Mouse (Mus musculus): ENCODE data around the gene Olfr148. TPM values are rescaled to one million over a fixed set of nuclear protein-coding genes. Genes with fewer than 3 reads are reported as not detected.

Gene Olfr148
- polyA plus RNA-seq, 1 experiment from 2014 or later, result not detected

GRCm38 (mm10) chr9:39647382-39647781, 36.9 kb downstream of the Olfr148 start:
- Histone ChIP-seq H3K36me3 (ENCODE audit: insufficient read depth) (no peaks in the 10 kb centered on the region), H3K27ac (ENCODE audit: low read depth) (no peak overlapping the region), H3K9ac (no peak overlapping the region), H3K9me3 (ENCODE audit: low read depth, low read length) (no peaks in the 10 kb centered on the region), H3K27me3 (ENCODE audit: insufficient read depth, low read length) (no peaks in the 10 kb centered on the region), H3K4me1 (ENCODE audit: insufficient read depth) (no peaks in the 10 kb centered on the region), H3K4me2 (no peak overlapping the region), H3K4me3 (ENCODE audit: low read depth, low read length) (no peak overlapping the region)
- TF ChIP-seq CTCF (IDR thresholded peaks at IDR 0.05; ENCODE audit: low read depth), result no peak
- WGBS, result 73% methylated on average over 4 of the region's 4 CpGs
- ATAC-seq (ENCODE audit: insufficient read depth) (no peak), DNase-seq (no peak)

GRCm38 (mm10) chr9:39654756-39655396, 44.4 kb downstream of the Olfr148 start:
- Histone ChIP-seq H3K4me3 (ENCODE audit: low read depth, low read length) (no peak overlapping the region), H3K4me2 (no peak overlapping the region), H3K27ac (ENCODE audit: low read depth) (no peak overlapping the region), H3K36me3 (ENCODE audit: insufficient read depth) (no peaks in the 10 kb centered on the region), H3K27me3 (ENCODE audit: insufficient read depth, low read length) (no peaks in the 10 kb centered on the region), H3K9me3 (ENCODE audit: low read depth, low read length) (no peaks in the 10 kb centered on the region), H3K9ac (no peak overlapping the region), H3K4me1 (ENCODE audit: insufficient read depth) (no peaks in the 10 kb centered on the region)
- TF ChIP-seq CTCF (IDR thresholded peaks at IDR 0.05; ENCODE audit: low read depth), result no peak
- no peak for DNase-seq
- WGBS, result 61% methylated on average over 6 of the region's 6 CpGs
- no peak for ATAC-seq (ENCODE audit: insufficient read depth)

Other genes with a start within 250 kb of the Olfr148 start
- not detected in 2 replicates for gene Olfr951, start 223.2 kb upstream of the Olfr148 start, polyA plus RNA-seq (2014; fragmentation: Nextera tagmentation; extraction: Ambion mirVana)
- not detected in 2 replicates for gene Olfr952, start 183.5 kb upstream of the Olfr148 start, polyA plus RNA-seq (2014; fragmentation: Nextera tagmentation; extraction: Ambion mirVana)
- not detected in 2 replicates for gene Olfr954, start 154.0 kb upstream of the Olfr148 start, polyA plus RNA-seq (2014; fragmentation: Nextera tagmentation; extraction: Ambion mirVana)
- not detected in 2 replicates for gene Olfr955, start 138.7 kb upstream of the Olfr148 start, polyA plus RNA-seq (2014; fragmentation: Nextera tagmentation; extraction: Ambion mirVana)
- gene Olfr44, start 116.7 kb upstream of the Olfr148 start, polyA plus RNA-seq (2014; fragmentation: Nextera tagmentation; extraction: Ambion mirVana), result not detected in 2 replicates
- not detected in 2 replicates for gene Olfr957, start 94.8 kb upstream of the Olfr148 start, polyA plus RNA-seq (2014; fragmentation: Nextera tagmentation; extraction: Ambion mirVana)
- gene Olfr958, start 56.6 kb upstream of the Olfr148 start, polyA plus RNA-seq (2014; fragmentation: Nextera tagmentation; extraction: Ambion mirVana), result not detected in 2 replicates
- not detected in 2 replicates for gene Olfr959, start 35.1 kb upstream of the Olfr148 start, polyA plus RNA-seq (2014; fragmentation: Nextera tagmentation; extraction: Ambion mirVana)
- gene AW551984, start 6.3 kb upstream of the Olfr148 start, polyA plus RNA-seq (2014; fragmentation: Nextera tagmentation; extraction: Ambion mirVana), result 10.4 and 11.7 TPM in 2 replicates
- not detected in 2 replicates for gene Olfr960, start 10.7 kb downstream of the Olfr148 start, polyA plus RNA-seq (2014; fragmentation: Nextera tagmentation; extraction: Ambion mirVana)
- gene Olfr961, start 34.4 kb downstream of the Olfr148 start, polyA plus RNA-seq (2014; fragmentation: Nextera tagmentation; extraction: Ambion mirVana), result not detected in 2 replicates
- not detected in 2 replicates for gene Olfr963, start 56.5 kb downstream of the Olfr148 start, polyA plus RNA-seq (2014; fragmentation: Nextera tagmentation; extraction: Ambion mirVana)
- gene Olfr149, start 96.5 kb downstream of the Olfr148 start, polyA plus RNA-seq (2014; fragmentation: Nextera tagmentation; extraction: Ambion mirVana), result not detected in 2 replicates
- gene Olfr965, start 100.7 kb downstream of the Olfr148 start, polyA plus RNA-seq (2014; fragmentation: Nextera tagmentation; extraction: Ambion mirVana), result not detected in 2 replicates
- gene Olfr150, start 120.3 kb downstream of the Olfr148 start, polyA plus RNA-seq (2014; fragmentation: Nextera tagmentation; extraction: Ambion mirVana), result not detected in 2 replicates
- gene Olfr967, start 135.6 kb downstream of the Olfr148 start, polyA plus RNA-seq (2014; fragmentation: Nextera tagmentation; extraction: Ambion mirVana), result not detected in 2 replicates
- not detected in 2 replicates for gene Olfr968, start 172.6 kb downstream of the Olfr148 start, polyA plus RNA-seq (2014; fragmentation: Nextera tagmentation; extraction: Ambion mirVana)
- not detected in 2 replicates for gene Olfr969, start 180.3 kb downstream of the Olfr148 start, polyA plus RNA-seq (2014; fragmentation: Nextera tagmentation; extraction: Ambion mirVana)
- not detected in 2 replicates for gene Olfr970, start 198.2 kb downstream of the Olfr148 start, polyA plus RNA-seq (2014; fragmentation: Nextera tagmentation; extraction: Ambion mirVana)
- not detected in 2 replicates for gene Olfr971, start 226.2 kb downstream of the Olfr148 start, polyA plus RNA-seq (2014; fragmentation: Nextera tagmentation; extraction: Ambion mirVana)